Mouse (Mus musculus): ENCODE results near the gene Pde11a. TPM values are rescaled to one million over a fixed set of nuclear protein-coding genes. Genes with fewer than 3 reads are reported as not detected.
"Not testable (repeated sequence)": the region's sequence is repeated elsewhere in the genome, so short reads cannot be mapped to it uniquely, and the experiment has no call there.

Pde11a gene
- total RNA-seq, 2 experiments from 2014 or later: not detected

GRCm38 (mm10) chr2:75983091-75983490 is 355.5 kb downstream of the Pde11a start:
- ATAC-seq (replicated peaks; ENCODE audit: low FRiP score, low TSS enrichment, poor library complexity, severe bottlenecking): no peak

GRCm38 (mm10) chr2:75982626-75983025 is 355.9 kb downstream of the Pde11a start:
- ATAC-seq (replicated peaks; ENCODE audit: low FRiP score, low TSS enrichment, poor library complexity, severe bottlenecking): no peak

GRCm38 (mm10) chr2:75981440-75982081 is 357.0 kb downstream of the Pde11a start, which contains the start of gene Ttc30a1:
TSS of gene Ttc30a1 (minus strand) at chr2:75981967.
- peak; percentile 81 for ATAC-seq (replicated peaks; ENCODE audit: low FRiP score, low TSS enrichment, poor library complexity, severe bottlenecking)

DNA sequence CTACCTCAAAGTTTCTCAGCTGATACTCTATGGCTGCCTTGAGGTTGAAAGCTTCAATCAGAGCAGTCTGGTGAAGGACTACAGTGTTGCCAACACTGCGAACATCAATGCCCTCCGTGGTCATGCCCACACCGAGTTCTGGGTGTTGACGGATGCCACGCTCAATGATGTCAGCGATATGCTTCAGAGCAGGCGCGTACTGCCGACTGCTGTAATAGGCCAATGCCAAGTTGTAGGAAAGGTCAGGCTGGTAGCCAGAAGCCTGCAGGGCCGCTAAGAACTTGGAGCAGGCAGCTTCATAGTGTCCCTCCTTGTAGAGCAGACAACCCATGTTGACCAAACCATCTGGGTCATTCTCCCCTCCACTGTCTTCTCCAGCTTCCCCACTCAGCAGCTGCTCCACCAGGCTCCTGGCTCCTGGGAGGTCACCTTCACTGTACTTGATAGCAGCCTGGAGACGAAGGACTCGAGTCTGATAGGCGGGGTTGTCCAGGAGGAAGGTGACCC is 357.6 kb downstream of the Pde11a start:
- ATAC-seq (replicated peaks; ENCODE audit: low FRiP score, low TSS enrichment, poor library complexity, severe bottlenecking): not testable (repeated sequence)

DNA sequence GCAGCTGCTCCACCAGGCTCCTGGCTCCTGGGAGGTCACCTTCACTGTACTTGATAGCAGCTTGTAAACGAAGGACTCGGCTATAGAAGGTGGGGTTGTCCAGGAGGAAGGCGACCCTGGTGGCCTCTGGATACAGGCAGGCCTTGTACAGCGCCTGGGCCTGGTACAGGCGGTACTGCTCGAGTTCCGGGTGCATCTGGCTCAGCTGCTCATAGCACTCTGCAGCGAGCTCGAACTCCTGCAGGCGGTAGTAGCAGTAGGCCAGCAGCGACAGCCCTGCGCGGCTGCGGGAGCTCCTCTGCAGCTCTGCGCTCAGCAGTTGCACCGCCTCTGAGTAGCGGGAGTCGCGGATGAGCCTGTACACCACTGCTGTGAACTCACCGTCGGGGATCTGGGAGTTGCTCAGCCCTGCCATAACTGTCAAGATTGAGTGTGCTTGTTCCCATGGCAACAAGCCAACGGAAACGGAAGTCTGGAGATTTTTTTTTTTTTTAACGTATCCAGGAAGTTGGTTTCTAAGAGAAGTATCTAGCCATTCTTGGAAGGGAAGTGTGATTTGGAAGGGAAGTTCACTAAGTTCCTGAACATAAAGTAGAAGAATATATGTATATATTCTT is 360.7 kb downstream of the Pde11a start, which contains the start of gene Ttc30a2:
Gene Ttc30a2 (minus strand): TSS at position 419 of the 617 bp plus-strand sequence.
- peak; percentile 63 for ATAC-seq (replicated peaks; ENCODE audit: low FRiP score, low TSS enrichment, poor library complexity, severe bottlenecking)

DNA sequence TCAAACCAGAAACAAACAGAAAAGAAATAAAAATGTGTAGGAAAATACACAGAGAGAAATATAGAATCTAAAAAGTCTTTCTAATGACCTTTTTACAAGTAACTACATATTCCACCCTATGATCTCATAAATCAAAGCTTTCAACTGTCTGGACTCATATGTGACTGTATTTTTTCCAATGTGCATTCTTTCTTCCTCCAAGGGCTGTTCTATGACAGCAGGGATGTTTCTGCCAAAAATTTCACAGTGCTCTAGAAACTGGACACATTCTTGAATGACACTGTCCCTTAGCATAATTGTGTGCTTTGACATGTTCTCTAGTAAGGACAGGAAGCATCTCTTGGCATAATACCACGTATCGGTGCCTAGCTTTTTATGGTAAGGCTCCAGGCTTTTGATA is 362.5 kb downstream of the Pde11a start:
- not testable (repeated sequence) for ATAC-seq (replicated peaks; ENCODE audit: low FRiP score, low TSS enrichment, poor library complexity, severe bottlenecking)

- no peak for ATAC-seq (replicated peaks; ENCODE audit: low FRiP score, low TSS enrichment, poor library complexity, severe bottlenecking)
Observed at GRCm38 (mm10) chr2:75974131-75974530, 364.4 kb downstream of the Pde11a start.

DNA sequence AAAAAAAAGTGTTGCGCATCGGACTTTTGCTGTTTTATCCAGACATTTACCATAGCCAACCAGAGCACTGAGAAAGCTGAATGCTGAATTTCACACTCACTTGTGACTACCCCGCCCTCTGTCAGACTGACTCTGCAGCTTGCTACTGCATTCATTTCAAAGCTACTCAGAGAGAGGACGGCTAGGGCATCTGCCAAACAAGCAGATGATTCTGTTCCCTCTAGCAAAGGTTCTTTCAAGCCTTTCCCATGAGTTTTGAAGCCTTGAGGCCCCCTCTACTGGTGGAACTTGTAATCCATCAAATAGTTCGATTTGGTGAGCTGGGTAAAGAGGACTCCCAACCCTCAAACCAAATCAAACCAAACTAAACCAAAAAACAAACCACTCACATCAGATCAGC is 373.6 kb downstream of the Pde11a start:
- peak; percentile 77 for ATAC-seq (replicated peaks; ENCODE audit: low FRiP score, low TSS enrichment, poor library complexity, severe bottlenecking)

DNA sequence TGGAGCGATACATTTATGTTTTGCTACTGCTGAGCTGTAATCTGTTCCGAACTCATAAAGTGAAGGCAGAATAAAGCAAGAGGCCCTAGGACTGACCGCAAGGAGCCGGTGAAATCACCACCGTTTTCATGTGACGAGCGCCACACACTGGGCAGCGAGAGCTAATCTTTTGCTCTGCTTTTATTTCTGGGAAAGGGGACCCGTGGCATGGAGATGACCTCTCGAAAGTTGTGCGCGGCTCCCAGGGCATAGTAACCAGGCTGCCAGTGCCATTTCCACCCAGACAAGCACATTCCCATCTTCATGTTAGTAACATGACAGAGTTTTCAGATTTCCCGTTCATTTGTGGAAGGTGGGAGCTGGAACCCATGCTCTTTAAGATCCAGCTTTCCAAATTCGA is 374.1 kb downstream of the Pde11a start:
- ATAC-seq (replicated peaks; ENCODE audit: low FRiP score, low TSS enrichment, poor library complexity, severe bottlenecking): peak; percentile 73

GRCm38 (mm10) chr2:75964051-75964450 is 374.5 kb downstream of the Pde11a start:
- ATAC-seq (replicated peaks; ENCODE audit: low FRiP score, low TSS enrichment, poor library complexity, severe bottlenecking): no peak

DNA sequence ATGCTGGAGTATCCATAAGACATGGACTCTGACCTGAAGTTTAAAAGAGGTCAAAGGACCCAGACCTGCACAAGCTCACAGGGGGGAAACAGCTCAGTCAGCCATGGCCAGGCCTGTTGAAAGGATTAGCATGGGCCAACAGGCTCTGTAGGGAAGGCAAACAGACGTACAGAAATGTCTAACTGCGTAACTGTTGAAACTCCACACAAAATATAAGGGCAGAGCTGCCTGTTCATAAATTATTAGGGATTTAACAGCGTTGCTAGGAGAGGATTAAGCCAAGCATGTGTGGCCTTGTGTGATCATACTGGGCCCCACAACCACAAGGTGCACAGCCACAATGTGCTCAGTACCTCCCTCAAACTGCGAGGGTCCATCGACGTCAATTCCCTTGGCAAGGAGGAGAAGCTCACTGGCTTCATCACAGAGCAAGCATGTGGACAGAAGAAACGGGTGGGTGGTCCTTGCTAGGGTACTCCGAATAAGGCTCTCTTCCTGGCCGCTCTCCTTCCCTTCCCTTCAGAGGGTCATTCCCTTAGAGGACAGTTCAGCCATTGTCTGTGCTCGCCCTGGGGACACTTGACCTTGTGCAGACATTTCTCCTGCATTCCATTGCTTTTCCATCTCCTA is 375.2 kb downstream of the Pde11a start:
- ATAC-seq (replicated peaks; ENCODE audit: low FRiP score, low TSS enrichment, poor library complexity, severe bottlenecking): no peak

- ATAC-seq (replicated peaks; ENCODE audit: low FRiP score, low TSS enrichment, poor library complexity, severe bottlenecking): no peak
Observed at GRCm38 (mm10) chr2:75960366-75961330, 377.9 kb downstream of the Pde11a start.

DNA sequence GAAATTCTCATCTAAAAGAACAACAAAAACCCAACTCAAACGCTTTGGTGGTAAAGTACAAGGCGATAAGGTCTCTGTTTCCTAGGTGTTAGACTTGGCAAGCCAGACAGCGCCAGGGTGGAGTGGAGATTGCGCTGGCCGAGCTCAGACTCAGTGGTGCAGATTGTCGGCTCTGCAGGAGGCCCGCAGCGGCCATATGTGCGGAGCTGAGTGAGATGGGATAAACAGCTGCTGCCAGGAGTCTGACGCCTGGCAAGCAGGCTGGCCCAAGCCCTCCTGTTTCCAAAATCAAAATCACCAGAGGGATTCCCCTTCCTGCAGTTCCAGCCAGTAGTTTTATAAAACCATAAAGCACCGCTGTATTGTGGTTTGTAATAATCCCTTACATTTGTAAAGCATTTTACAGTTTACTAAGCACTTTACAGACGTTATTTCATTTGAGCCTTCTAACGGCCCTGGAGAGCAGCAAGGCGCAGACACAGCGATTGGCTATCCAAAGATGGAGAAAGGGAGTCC is 378.7 kb downstream of the Pde11a start:
- ATAC-seq (replicated peaks; ENCODE audit: low FRiP score, low TSS enrichment, poor library complexity, severe bottlenecking): no peak

DNA sequence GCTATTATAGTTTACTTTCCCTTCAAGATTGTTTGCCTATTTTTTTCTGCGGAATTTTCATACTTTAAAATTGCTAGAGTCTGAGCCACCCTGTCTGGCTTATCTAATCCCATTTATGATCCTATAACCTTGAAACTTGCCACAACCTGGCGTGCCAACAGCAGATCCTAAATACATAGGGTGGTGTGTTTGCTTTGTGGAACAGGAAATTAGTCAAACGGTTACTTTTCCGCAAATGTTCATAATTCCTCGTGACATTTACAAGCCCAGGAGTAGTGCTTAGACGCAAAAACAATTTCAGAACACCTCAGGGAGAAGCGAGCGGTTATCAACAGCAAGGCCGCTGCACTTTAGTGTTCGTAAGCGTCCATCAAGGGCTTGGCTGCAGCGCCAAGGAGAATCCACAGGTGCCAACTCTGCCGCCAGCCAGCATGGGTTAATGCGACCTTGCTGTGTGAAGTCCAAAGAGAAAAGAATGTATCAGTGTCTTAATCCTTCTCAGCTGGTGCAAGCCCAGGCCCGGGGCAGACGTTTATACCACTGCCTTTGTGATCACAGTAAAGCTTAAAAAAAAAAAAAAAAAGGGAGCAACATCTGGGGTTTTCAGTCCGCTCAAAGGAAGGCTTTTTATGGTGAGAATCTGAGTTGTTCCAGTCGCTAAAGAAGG is 379.3 kb downstream of the Pde11a start:
- no peak for ATAC-seq (replicated peaks; ENCODE audit: low FRiP score, low TSS enrichment, poor library complexity, severe bottlenecking)

DNA sequence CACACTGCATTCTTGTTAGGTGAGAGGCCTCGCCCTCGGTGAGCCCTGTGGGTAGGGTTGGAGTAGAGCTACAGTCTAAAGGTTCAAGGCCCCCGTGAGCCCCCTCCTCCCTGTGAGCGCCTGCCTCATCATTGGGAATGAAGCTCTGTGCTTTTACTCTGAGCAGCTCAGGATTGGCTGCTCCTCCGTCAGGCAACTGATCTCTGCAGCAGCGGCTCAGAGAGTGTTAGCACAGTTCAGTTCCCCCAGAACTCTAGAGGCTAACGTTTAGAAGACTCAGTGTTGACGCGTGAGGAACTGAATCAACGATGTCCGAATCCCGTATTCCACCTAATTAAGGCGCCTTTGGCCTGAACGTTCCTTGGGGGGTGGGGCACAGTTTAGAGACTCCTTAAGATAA is 382.9 kb downstream of the Pde11a start:
- ATAC-seq (replicated peaks; ENCODE audit: low FRiP score, low TSS enrichment, poor library complexity, severe bottlenecking): no peak

DNA sequence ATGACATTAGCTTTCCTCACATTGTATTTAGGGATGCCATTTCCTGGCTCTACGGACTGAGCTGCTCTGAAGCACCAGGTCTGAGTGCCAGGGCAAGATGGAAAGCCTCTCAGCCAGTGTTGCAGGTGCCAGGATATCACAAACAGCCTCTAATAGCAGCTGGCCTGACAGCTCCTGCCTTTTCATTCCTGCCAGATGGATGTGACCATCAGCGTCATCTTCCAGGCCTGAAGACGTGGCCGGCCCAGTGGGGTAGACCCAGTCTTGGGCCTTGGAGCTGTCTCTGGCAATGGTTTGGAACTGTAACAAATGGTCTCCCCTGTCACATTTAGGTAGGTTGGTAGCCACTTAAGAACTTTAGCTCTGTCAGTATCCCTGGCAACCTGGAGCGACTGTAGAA is 385.3 kb downstream of the Pde11a start:
- no peak for ATAC-seq (replicated peaks; ENCODE audit: low FRiP score, low TSS enrichment, poor library complexity, severe bottlenecking)

DNA sequence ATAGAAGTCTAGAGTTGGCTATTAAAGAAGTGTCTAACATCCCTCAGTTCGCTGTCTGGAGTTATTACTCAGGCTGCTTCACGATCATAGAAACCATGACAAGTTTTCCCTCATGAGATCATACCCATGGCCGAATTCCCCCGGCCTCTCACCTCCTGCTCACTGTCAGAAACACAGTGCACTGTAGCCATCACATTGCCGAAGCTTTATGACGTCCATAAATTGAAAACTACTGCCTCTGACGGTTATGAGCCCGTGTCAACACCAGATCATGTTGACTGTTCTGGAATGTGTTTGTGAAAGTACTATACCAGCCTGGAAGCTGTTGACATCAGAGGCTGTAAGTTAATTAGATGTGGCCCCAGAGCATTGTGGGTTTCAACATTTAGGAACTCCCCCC is 387.9 kb downstream of the Pde11a start:
- ATAC-seq (replicated peaks; ENCODE audit: low FRiP score, low TSS enrichment, poor library complexity, severe bottlenecking): no peak

Data from megakaryocyte-erythroid progenitor cell, adult 5-6 weeks (primary cell).